Mouse (Mus musculus) ES-E14 (cell line): ENCODE data around the gene F11r. TPM values are rescaled to one million over a fixed set of nuclear protein-coding genes. Genes with fewer than 3 reads are reported as not detected.

Source experiments
- DNase-seq: peaks from one replicate; pipeline ENCODE4 v3.0.0-alpha.2; 2013; ENCODE audit warnings: low read depth, low spot score
- H3K27ac ChIP-seq: 2 replicates; pipeline ENCODE4 v1.5.1; 2012; ENCODE audit warnings: low read depth, mild to moderate bottlenecking, low read length, moderate library complexity, mixed read lengths; ENCODE audit not compliant: poor library complexity, insufficient read depth, severe bottlenecking
- H3K36me3 ChIP-seq: 2 replicates; pipeline ENCODE4 v1.6.1; 2012; ENCODE audit warnings: mild to moderate bottlenecking, low read length, moderate library complexity, mixed read lengths; ENCODE audit not compliant: control insufficient read depth, poor library complexity, insufficient read depth, severe bottlenecking
- H3K4me1 ChIP-seq, 2 experiments: fragments of 150-350 bp in 1 of 2; sonication (generic) in 1 of 2; 2 replicates each; pipeline ENCODE4 v1.6.1; 2012; ENCODE audit warnings: low read length in 2 of 2, mild to moderate bottlenecking in 1 of 2, mixed read lengths in 1 of 2; ENCODE audit not compliant: control insufficient read depth in 2 of 2, insufficient read depth in 2 of 2, poor library complexity in 1 of 2
- H3K4me3 ChIP-seq, 2 experiments: fragments of 150-350 bp in 1 of 2; sonication (generic) in 1 of 2; 2 replicates each; pipeline ENCODE4 v1.5.1; 2012; ENCODE audit warnings: low read length in 2 of 2, low read depth in 1 of 2, mild to moderate bottlenecking in 1 of 2, mixed read lengths in 1 of 2; ENCODE audit not compliant: insufficient read depth in 1 of 2, poor library complexity in 1 of 2, severe bottlenecking in 1 of 2
- H3K9ac ChIP-seq: 2 replicates; pipeline ENCODE4 v1.6.1; 2012; ENCODE audit warnings: low read depth, mild to moderate bottlenecking, low read length, mixed read lengths; ENCODE audit not compliant: poor library complexity, insufficient read depth, severe bottlenecking
- H3K9me3 ChIP-seq: fragments of 150-350 bp; sonication (generic); 2 replicates; pipeline ENCODE4 v1.6.1; 2012; ENCODE audit warnings: low read depth, mild to moderate bottlenecking, low read length; ENCODE audit not compliant: control insufficient read depth, insufficient read depth
- CHD2 ChIP-seq: IDR thresholded peaks from 2 replicates; pipeline ENCODE4 v1.6.1; 2014; ENCODE audit warnings: mild to moderate bottlenecking, low read depth, low read length, inconsistent platforms
- HCFC1 ChIP-seq: IDR thresholded peaks from 2 replicates; pipeline ENCODE4 v1.6.1; 2012; ENCODE audit warnings: low read length, inconsistent platforms, borderline replicate concordance; ENCODE audit not compliant: insufficient read depth
- MAFK ChIP-seq: IDR thresholded peaks from 2 replicates; pipeline ENCODE4 v1.6.1; 2014; ENCODE audit warnings: mild to moderate bottlenecking, low read depth, low read length, inconsistent platforms; ENCODE audit not compliant: insufficient read depth
- ZC3H11A ChIP-seq: IDR thresholded peaks from 2 replicates; pipeline ENCODE4 v1.6.1; 2012; ENCODE audit warnings: low read depth, mild to moderate bottlenecking, inconsistent platforms, low read length, borderline replicate concordance
- ZNF384 ChIP-seq: IDR thresholded peaks from 2 replicates; pipeline ENCODE4 v1.6.1; 2012; ENCODE audit warnings: low read depth, low read length, inconsistent platforms
- in situ Hi-C, 2 experiments: fragments of 600-800 bp; cut with MboI; formaldehyde crosslinking; loops; one replicate each; pipeline ENCODE4 v1.15.1; 2025; ENCODE audit warnings: low sequenced_read_pairs in 2 of 2, inconsistent platforms in 1 of 2; ENCODE audit not compliant: unreplicated experiment in 2 of 2
- total RNA-seq: library from RNA; depleted of rRNA; stranded (reverse); fragments of 300-350 nt; gene quantifications from 2 replicates; pipeline ENCODE4 v1.2.3, GENCODE M21; 2012

F11r gene
- total RNA-seq, 1 experiment: 74.9 TPM

DNA sequence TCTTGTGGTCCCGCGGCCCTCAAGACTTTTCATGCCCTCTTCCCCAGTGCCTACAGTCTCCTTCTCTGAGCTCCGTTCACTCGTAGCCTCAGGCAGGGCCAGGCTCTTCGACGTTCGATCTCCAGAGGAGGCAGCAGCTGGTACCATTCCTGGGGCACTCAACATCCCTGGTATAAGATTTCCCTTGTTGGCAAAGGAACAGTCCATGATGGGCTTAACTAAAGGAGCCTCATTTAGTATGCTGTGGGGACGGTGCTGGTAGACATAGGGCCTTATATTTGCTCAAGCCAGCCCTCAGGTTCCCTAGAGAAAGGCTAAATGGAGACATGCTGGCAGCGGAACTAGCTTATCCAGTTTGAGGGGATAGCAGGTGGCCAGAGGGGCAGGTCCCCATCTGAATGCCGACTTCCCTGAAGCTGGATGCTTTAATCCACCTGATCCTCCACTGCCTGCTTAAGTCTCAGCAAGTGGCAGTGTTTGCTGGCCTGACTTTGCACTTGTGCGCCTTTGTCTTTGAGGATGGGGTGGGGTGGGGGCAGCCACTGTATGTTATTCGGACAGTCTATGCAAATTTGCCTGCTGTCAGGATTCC, 17.9 kb upstream of the F11r start:
- in situ Hi-C loops: no loop called here
- DNase-seq: no peak

GRCm38 (mm10) chr1:171419905-171420304, 17.4 kb upstream of the F11r start:
- in situ Hi-C loops: loop anchor here (5.0 kb wide), 1 partner anchor 278 kb away; no protein-coding TSS in a partner anchor
- no peak for DNase-seq
- Histone ChIP-seq H3K9me3 (no peaks in the 10 kb centered on the region), H3K9ac (no peak overlapping the region), H3K27ac (peak overlapping the region; percentile 17; the same call in 1 of the 2 replicates), H3K36me3 (peaks cover 29% of the 10 kb centered on the region), H3K4me1 (peaks cover 6 to 26% of the 10 kb centered on the region in 2 experiments; a peak in 3 of 4 replicates), H3K4me3 (0 out of 4 replicates have a peak overlapping the region, but pooled peaks of 1 of the 2 experiments have one; percentile 5)
- no peak for TF ChIP-seq CHD2
- no peak for TF ChIP-seq ZC3H11A
- no peak for TF ChIP-seq HCFC1
- TF ChIP-seq ZNF384: no peak

More for the DNA sequence above, 17.9 kb upstream of the F11r start:
- Histone ChIP-seq H3K4me1 (peaks cover 8 to 26% of the 10 kb centered on the region in 2 experiments), H3K36me3 (peaks cover 29% of the 10 kb centered on the region), H3K4me3 (no peak overlapping the region; a peak in 1 of 4 replicates), H3K9me3 (no peaks in the 10 kb centered on the region), H3K9ac (peak overlapping the region; percentile 11; the same call in 1 of the 2 replicates), H3K27ac (peak overlapping the region; percentile 48)
- TF ChIP-seq HCFC1: no peak
- no peak for TF ChIP-seq ZNF384
- TF ChIP-seq MAFK: no peak
- TF ChIP-seq ZC3H11A: no peak
- TF ChIP-seq CHD2: no peak

DNA sequence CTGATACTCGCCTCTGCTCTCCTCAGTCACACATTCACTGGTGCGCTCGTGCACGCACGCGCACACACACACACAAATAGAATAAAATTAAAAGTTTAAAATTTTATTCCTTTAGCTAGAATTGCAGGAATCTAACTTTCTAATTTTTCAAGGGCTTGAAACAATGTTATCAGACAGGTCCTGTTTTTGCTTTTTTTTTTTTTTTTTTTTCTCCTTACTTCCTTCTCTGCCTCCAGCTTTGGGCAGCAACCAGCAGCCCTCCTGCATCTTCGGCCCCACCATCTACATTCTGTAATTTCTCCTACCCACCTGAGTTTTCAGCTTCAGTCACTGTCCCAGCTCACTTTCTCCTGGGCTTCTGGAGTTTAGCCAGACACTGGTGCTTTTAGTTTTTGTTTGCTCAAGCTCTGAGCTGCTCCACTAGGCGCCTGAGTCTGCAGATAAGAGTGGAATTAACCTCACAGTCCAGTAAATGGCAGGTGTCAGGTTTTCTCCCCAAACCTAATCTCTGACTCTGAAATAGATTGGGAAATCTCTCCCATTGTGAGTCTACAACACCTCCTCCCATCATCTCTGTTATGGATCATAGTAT, 14.7 kb upstream of the F11r start:
- Histone ChIP-seq H3K36me3 (peaks cover 9% of the 10 kb centered on the region), H3K4me1 (peaks cover 6 to 15% of the 10 kb centered on the region in 2 experiments; a peak in 3 of 4 replicates), H3K27ac (no peak overlapping the region), H3K9ac (no peak overlapping the region), H3K4me3 (no peak overlapping the region), H3K9me3 (no peaks in the 10 kb centered on the region)
- in situ Hi-C loops: loop anchor here (5.0 kb wide), 1 partner anchor 280 kb away; no protein-coding TSS in a partner anchor
- DNase-seq: no peak
- TF ChIP-seq ZNF384: no peak
- TF ChIP-seq MAFK: no peak
- no peak for TF ChIP-seq HCFC1
- TF ChIP-seq ZC3H11A: no peak
- TF ChIP-seq CHD2: no peak

- H3K36me3 ChIP-seq: no peaks in the 10 kb centered on the region
- in situ Hi-C loops: loop anchor here (5.0 kb wide), 1 partner anchor 282 kb away; no protein-coding TSS in a partner anchor
- no peak overlapping the region for H3K27ac ChIP-seq
- no peak for TF ChIP-seq MAFK
- TF ChIP-seq ZNF384: no peak
- TF ChIP-seq HCFC1: no peak
- TF ChIP-seq CHD2: no peak
- no peak for TF ChIP-seq ZC3H11A
- H3K9ac ChIP-seq: no peak overlapping the region
- no peak overlapping the region for H3K4me3 ChIP-seq
- peaks cover 3 to 5% of the 10 kb centered on the region in 2 experiments; a peak in 2 of 4 replicates for H3K4me1 ChIP-seq
- DNase-seq: no peak
- no peaks in the 10 kb centered on the region for H3K9me3 ChIP-seq
Measured at GRCm38 (mm10) chr1:171424638-171425037, 12.7 kb upstream of the F11r start.
